Mouse (Mus musculus) kidney, adult 2 months (tissue): ENCODE measurements around the gene Ubqlnl. TPM values are rescaled to one million over a fixed set of nuclear protein-coding genes. Genes with fewer than 3 reads are reported as not detected.

Source experiments
- DNase-seq: peaks from one replicate; pipeline ENCODE4 v3.0.0; 2021
- H3K27ac ChIP-seq: fragments of 200-500 bp; 2 replicates; pipeline ENCODE4 v1.5.1; 2012; ENCODE audit warnings: low read depth, low read length, control low read depth, inconsistent platforms; ENCODE audit not compliant: insufficient read depth
- H3K27me3 ChIP-seq: fragments of 200-500 bp; replicated peaks from 2 replicates; pipeline ENCODE4 v1.6.1; 2012; ENCODE audit warnings: mild to moderate bottlenecking, moderate library complexity, low read length, inconsistent platforms; ENCODE audit not compliant: control insufficient read depth, insufficient read depth
- H3K36me3 ChIP-seq: fragments of 200-500 bp; 2 replicates; pipeline ENCODE4 v1.6.1; 2012; ENCODE audit warnings: mild to moderate bottlenecking, moderate library complexity, low read length, inconsistent platforms; ENCODE audit not compliant: control insufficient read depth, insufficient read depth
- H3K4me1 ChIP-seq: fragments of 200-500 bp; 2 replicates; pipeline ENCODE4 v1.6.1; 2011; ENCODE audit warnings: low read length; ENCODE audit not compliant: control insufficient read depth, insufficient read depth
- H3K4me3 ChIP-seq: fragments of 200-500 bp; 2 replicates; pipeline ENCODE4 v1.5.1; 2011; ENCODE audit warnings: mild to moderate bottlenecking, low read depth, low read length, control low read depth; ENCODE audit not compliant: insufficient read depth
- CTCF ChIP-seq: fragments of 200-500 bp; conservative IDR thresholded peaks from 2 replicates; pipeline ENCODE4 v1.5.1; 2011; ENCODE audit warnings: low read depth, mild to moderate bottlenecking, control low read depth, low read length, moderate library complexity, mixed read lengths; ENCODE audit not compliant: insufficient read depth, insufficient read length
- POLR2A ChIP-seq: fragments of 200-500 bp; IDR thresholded peaks from one replicate; pipeline ENCODE4 v1.6.1; 2011; ENCODE audit warnings: low read depth, low read length, control low read depth
- WGBS: fragments of 180-500 bp; shearing (Covaris S2); methylation state at CpG from one replicate; pipeline ENCODE4 v1.1.7; 2018; 5-methylcytosine and 5-hydroxymethylcytosine counted together
- polyA plus RNA-seq: library from polyadenylated mRNA; depleted of rRNA; stranded (reverse); fragments of >200 nt; gene quantifications from 2 replicates; pipeline ENCODE4 v1.2.3, GENCODE M21; 2012; rRNA removed

The Ubqlnl gene
- polyA plus RNA-seq = 0.18 TPM in 1 of 2 replicates, not detected in the other

- H3K27me3 ChIP-seq = no peaks in the 10 kb centered on the region
- H3K4me1 ChIP-seq = no peaks in the 10 kb centered on the region
- H3K36me3 ChIP-seq = no peaks in the 10 kb centered on the region
- WGBS = 79% methylated on average over 2 of the region's 2 CpGs
- H3K4me3 ChIP-seq = no peak within 1 kb of the TSS
- TF ChIP-seq POLR2A (no peak), CTCF (no peak)
- no peak within 1 kb of the TSS for H3K27ac ChIP-seq
- no peak for DNase-seq
These were observed at the start of gene Ubqlnl for GRCm38 (mm10) chr7:104150456-104150855. Gene Ubqlnl (minus strand): TSS chr7:104150556.

DNA sequence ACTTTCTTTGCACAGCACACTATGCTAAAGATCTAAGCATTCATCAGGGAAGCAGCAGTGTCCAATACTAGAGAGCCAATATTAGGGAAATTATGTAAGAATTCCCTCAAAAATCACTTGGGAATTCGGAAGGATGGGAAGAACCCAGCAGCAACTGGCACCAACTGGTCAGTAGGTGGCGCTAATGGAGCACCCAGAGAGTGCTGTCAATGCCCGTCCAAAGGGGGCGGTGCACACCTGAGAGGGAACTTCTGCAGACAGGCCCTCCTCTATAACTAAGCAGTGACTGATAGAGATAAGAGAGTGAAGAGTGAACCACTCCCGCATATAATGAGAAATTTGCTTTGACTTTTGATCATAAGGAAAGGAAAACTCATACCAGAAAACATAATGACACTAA is 49.5 kb upstream of the Ubqlnl start:
- peak; percentile 78 for DNase-seq
- Histone ChIP-seq H3K27ac (no peak overlapping the region), H3K4me3 (no peak overlapping the region), H3K4me1 (no peaks in the 10 kb centered on the region), H3K27me3 (no peaks in the 10 kb centered on the region), H3K36me3 (no peaks in the 10 kb centered on the region)
- TF ChIP-seq POLR2A = no peak
- peak; percentile 99 for TF ChIP-seq CTCF
- 4% methylated on average over 5 of the region's 5 CpGs for WGBS

- 79% methylated on average over 6 of the region's 6 CpGs for WGBS
- no peak within 1 kb of the TSS for H3K27ac ChIP-seq
- H3K4me1 ChIP-seq = no peaks in the 10 kb centered on the region
- H3K36me3 ChIP-seq = no peaks in the 10 kb centered on the region
- H3K27me3 ChIP-seq = no peaks in the 10 kb centered on the region
- H3K4me3 ChIP-seq = no peak within 1 kb of the TSS
- no peak for TF ChIP-seq POLR2A
- no peak for DNase-seq
These were observed 45.5 kb upstream of the Ubqlnl start, which contains the start of gene Olfr649 for GRCm38 (mm10) chr7:104195885-104196284. Gene Olfr649 (minus strand): TSS chr7:104195985.

DNA sequence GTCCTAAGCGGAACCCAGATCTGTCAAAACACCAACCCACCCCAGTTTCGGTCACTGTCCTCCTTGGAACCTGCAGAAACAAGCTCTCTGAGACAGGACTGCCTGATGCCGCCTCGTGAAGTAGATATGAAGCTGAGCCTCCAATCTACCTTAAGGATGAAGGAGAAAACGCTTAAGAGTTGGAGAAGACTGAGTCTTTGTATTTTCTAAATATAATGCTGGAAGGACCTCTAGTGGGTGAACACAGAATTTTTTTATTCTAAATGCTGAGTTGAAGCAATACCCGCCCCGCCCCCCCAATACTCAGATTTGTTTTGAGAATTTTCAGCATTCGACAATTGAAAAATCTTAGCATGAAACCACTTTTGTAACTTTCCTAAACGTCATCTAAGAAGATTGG is 40.9 kb upstream of the Ubqlnl start:
- 65% methylated on average over 9 of the region's 9 CpGs for WGBS
- no peak for TF ChIP-seq POLR2A
- TF ChIP-seq CTCF = no peak

GRCm38 (mm10) chr7:104183292-104183691 is 32.9 kb upstream of the Ubqlnl start, which contains the start of gene Olfr648:
Gene Olfr648 (minus strand): TSS chr7:104183392.
- WGBS = 93% methylated on average over 2 of the region's 2 CpGs

More for the DNA sequence above, 40.9 kb upstream of the Ubqlnl start:
- Histone ChIP-seq H3K27me3 (no peaks in the 10 kb centered on the region), H3K4me3 (no peak overlapping the region), H3K4me1 (no peaks in the 10 kb centered on the region), H3K36me3 (no peaks in the 10 kb centered on the region), H3K27ac (no peak overlapping the region)
- DNase-seq = no peak

GRCm38 (mm10) chr7:104179074-104179473 is 28.7 kb upstream of the Ubqlnl start:
- WGBS = 90% methylated on average over 1 of the region's 1 CpGs
- Histone ChIP-seq H3K27ac (no peak overlapping the region), H3K4me3 (no peak overlapping the region), H3K36me3 (no peaks in the 10 kb centered on the region), H3K4me1 (no peaks in the 10 kb centered on the region), H3K27me3 (no peaks in the 10 kb centered on the region)
- TF ChIP-seq CTCF (no peak), POLR2A (no peak)
- no peak for DNase-seq

More at GRCm38 (mm10) chr7:104183292-104183691, 32.9 kb upstream of the Ubqlnl start, which contains the start of gene Olfr648:
- Histone ChIP-seq H3K27ac (no peak within 1 kb of the TSS), H3K27me3 (no peaks in the 10 kb centered on the region), H3K4me3 (no peak within 1 kb of the TSS), H3K36me3 (no peaks in the 10 kb centered on the region), H3K4me1 (no peaks in the 10 kb centered on the region)
- no peak for TF ChIP-seq POLR2A
- no peak for TF ChIP-seq CTCF
- DNase-seq = no peak

GRCm38 (mm10) chr7:104178422-104179054 is 28.2 kb upstream of the Ubqlnl start:
- Histone ChIP-seq H3K4me1 (no peaks in the 10 kb centered on the region), H3K27me3 (no peaks in the 10 kb centered on the region), H3K4me3 (no peak overlapping the region), H3K27ac (no peak overlapping the region), H3K36me3 (no peaks in the 10 kb centered on the region)
- DNase-seq = no peak
- WGBS = 70% methylated on average over 5 of the region's 5 CpGs
- no peak for TF ChIP-seq CTCF
- no peak for TF ChIP-seq POLR2A
